Mouse (Mus musculus) bone marrow macrophage, adult 2 months (primary cell): ENCODE measurements around the gene Sec22c. TPM values are rescaled to one million over a fixed set of nuclear protein-coding genes. Genes with fewer than 3 reads are reported as not detected.
A peak's percentile ranks its signal among the peaks of the same experiment; 100 is the strongest.

Experiments used
- H3K27ac ChIP-seq: 2 replicates; pipeline ENCODE4 v1.5.1; 2012; ENCODE audit warnings: low read depth, low read length; ENCODE audit not compliant: insufficient read depth
- H3K4me1 ChIP-seq: 2 replicates; pipeline ENCODE4 v1.6.1; 2012; ENCODE audit warnings: low read length; ENCODE audit not compliant: control insufficient read depth, insufficient read depth
- H3K4me3 ChIP-seq: 2 replicates; pipeline ENCODE4 v1.5.1; 2012; ENCODE audit warnings: mild to moderate bottlenecking, low read length, moderate library complexity; ENCODE audit not compliant: insufficient read depth
- CTCF ChIP-seq: IDR thresholded peaks from 2 replicates; pipeline ENCODE4 v1.5.1; 2012; ENCODE audit warnings: low read depth, mild to moderate bottlenecking, low read length, moderate library complexity
- POLR2A ChIP-seq: IDR thresholded peaks from 2 replicates; pipeline ENCODE4 v1.6.1; 2012; ENCODE audit warnings: mild to moderate bottlenecking, low read depth, low read length, borderline replicate concordance
- polyA plus RNA-seq: library from polyadenylated mRNA; stranded (reverse); fragments of >200 nt; gene quantifications from 2 replicates; pipeline ENCODE4 v1.2.4, GENCODE M21; 2012; ENCODE audit not compliant: missing spikeins, insufficient read depth, insufficient read length

The Sec22c gene
- polyA plus RNA-seq, 1 experiment: 14.2 TPM

DNA sequence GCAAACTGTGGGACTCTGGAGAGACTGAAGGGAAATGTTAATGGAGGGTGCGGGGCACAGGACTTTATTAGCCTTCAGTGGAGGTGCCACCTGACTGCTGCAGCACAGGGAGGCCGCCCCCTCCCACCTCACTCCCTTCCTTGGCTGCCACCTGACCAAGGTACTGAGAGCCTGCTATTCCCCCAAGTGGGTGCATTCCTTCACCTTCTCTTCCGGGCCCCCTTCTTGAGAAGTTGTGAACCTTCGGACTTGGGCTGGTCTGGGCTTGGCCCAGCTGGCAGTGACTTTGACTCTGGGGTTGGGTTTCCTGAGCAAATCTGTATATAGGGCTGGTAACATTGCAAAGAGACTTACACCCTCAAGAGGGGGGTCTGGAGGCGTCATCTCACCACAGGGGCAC is 49.0 kb downstream of the Sec22c start:
- Histone ChIP-seq H3K27ac (no peak overlapping the region), H3K4me1 (no peaks in the 10 kb centered on the region), H3K4me3 (no peak overlapping the region)
- TF ChIP-seq CTCF: no peak
- TF ChIP-seq POLR2A: no peak

DNA sequence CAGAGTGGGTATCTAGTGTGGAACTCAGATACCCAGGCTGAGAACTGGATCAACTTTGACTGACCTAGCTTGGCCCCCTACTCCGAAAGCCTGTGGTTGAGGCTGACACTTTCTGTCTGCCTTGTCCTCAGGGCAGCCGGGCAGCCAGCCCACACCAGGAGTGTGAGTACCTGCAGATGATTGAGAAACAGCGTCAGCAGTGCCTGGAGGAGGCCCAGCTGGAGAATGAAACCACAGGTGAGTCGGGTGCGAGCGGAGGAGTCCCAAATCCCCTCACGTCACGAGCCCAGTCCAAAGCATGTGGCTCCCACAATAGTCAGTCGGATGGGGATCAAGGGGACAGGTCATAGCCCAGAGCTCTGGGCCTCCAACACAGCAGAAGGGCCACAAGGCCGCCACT is 51.6 kb downstream of the Sec22c start:
- TF ChIP-seq POLR2A (no peak), CTCF (no peak)
- no peak overlapping the region for H3K4me3 ChIP-seq
- no peak overlapping the region for H3K27ac ChIP-seq
- no peaks in the 10 kb centered on the region for H3K4me1 ChIP-seq

DNA sequence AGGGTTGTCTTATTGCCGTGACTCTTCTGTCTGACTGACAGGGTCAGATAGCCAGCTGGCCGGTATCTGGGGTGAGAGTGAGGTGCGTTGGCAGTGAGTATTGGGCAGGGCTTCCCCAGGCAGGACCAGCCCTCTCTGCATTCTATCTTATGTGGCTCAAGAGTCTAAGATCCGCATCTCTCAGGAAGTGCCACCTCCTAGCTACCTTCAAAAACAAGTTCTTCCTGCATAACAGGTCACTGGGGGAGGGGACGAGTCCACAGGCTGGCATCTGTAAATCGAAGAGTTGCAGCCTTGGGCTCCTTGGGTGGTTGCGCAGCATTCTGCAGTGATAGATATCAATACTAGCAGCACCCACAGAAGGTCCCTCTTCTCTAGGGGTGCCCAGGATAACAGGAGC is 58.3 kb downstream of the Sec22c start:
- no peak overlapping the region for H3K4me3 ChIP-seq
- TF ChIP-seq POLR2A (no peak), CTCF (no peak)
- H3K4me1 ChIP-seq: no peaks in the 10 kb centered on the region
- no peak overlapping the region for H3K27ac ChIP-seq

DNA sequence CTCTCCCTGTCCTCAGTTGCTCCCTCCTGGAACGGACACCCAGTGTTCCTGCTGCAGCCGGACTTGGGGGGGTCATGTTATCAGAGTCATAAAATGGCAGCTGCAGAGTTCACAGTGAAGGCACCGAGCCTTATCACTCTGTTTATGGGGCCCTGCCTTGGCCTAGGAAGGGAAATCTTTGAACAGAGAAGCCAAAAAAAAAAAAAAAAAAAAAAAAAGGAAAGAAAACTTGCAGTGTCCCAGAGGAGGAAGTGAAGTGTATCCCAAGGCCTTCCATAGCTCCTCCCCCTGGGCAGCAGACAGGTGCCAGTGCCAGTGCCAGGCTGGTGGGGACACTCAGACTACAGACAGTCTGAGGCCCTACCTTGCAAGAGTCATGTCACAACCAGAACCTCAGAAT is 60.4 kb downstream of the Sec22c start:
- Histone ChIP-seq H3K27ac (no peak overlapping the region), H3K4me3 (no peak overlapping the region), H3K4me1 (peaks cover 6% of the 10 kb centered on the region; the same call in 1 of the 2 replicates)
- TF ChIP-seq POLR2A (no peak), CTCF (no peak)

DNA sequence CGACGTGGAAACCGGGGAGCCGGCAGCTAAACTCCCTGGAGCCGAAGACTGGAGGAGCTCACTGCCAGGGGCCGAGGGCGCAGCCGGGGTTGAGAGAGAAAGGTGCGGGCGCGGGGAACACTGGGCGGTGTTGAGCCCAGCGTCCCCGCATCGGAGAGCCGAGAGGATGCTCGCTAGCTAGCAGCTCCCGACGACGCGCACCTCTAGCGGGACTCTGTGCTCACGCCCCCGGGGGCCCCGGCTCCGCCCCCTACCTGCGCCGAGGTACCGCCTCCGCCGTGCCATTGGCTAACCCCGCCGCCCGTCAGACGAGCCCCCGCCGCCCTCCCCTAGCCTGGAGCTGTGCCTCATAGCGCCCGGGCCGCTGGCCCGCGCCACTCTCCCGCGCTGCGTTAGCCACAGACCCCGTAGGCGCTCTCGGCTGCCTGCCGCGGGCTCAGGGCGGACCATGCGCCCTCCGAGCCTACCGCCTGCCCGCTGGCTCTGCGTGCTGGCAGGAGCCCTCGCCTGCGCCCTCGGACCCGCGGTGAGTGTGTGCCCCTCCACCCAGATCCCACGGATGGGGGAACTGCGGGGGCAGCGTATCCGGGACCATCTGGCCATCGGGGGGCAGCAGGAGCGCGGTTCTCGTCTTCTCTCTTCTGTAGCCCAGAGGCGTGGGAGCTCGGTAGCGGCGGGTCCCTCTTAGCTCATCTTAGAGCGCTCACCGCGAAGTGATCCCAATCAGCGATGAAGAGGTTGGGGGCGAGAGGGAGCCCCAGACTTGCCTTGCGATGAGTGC is 62.7 kb downstream of the Sec22c start, which contains the start of gene Vipr1:
Gene Vipr1, plus strand, starts transcription at position 316 of the 781 bp plus-strand sequence.
- TF ChIP-seq POLR2A (no peak), CTCF (no peak)
- H3K4me1 ChIP-seq: peaks cover 11% of the 10 kb centered on the region
- H3K4me3 ChIP-seq: peak within 1 kb of the TSS; percentile 54
- no peak within 1 kb of the TSS for H3K27ac ChIP-seq

DNA sequence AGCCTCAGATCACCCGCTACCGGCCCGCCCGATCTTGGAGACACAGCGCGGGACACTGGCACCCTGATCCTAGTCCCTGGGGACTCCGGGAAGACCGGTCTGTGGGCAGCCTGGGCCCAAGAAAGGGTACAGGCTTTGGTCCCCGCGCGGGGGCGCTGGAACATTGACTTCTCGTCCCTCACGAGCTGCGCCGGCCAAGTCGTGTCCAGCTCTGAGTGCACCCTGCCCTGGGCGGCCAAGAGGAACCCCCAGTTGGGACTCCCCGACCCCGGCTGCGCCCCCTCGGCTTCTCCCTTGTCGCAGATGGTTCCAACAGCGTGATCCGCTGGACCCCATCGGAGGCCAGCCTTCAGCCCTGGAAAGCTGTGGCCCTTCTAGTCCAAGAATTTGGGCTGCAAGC is 63.3 kb downstream of the Sec22c start, which contains the start of gene Lyzl4:
Gene Lyzl4, minus strand, starts transcription at position 96 of the 400 bp plus-strand sequence.
- peaks cover 16% of the 10 kb centered on the region for H3K4me1 ChIP-seq
- peak within 1 kb of the TSS; percentile 54 for H3K4me3 ChIP-seq
- peak; percentile 57; the same call in 1 of the 2 replicates for TF ChIP-seq CTCF
- no peak for TF ChIP-seq POLR2A
- H3K27ac ChIP-seq: no peak within 1 kb of the TSS

DNA sequence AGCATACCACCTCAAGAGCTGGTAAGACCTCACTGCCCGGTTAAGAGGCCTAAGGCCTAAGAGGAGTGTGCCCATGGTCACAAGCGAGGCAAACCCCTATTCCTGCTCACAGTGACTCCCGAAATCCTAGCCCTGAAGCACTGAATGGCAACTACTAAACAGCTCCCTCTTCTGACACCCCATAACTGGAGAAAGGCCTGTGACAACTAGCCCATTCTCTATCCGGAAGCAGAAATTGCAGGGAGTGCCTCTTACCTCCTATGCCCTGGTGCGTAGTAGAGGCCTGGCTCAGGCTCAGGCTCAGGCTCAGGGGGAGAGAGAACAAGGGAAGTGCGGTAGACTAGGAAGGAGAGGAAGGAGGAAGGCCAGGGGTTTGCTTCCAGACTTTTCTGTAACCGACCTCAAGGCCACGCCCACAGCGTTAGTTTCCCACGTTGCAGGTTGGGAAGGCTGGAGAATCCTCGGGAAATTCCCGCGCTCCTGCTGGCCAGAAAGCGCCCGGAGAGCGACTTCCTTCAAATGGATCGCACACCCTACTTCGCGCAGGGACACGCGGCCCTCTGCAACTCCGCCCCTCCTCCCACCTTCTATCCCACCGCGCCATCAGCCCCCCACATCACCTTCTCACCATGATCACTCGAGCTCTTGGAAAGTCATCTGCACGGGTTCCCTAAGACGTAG is 63.9 kb downstream of the Sec22c start:
- no peak overlapping the region for H3K27ac ChIP-seq
- H3K4me3 ChIP-seq: peak overlapping the region; percentile 45
- peaks cover 21% of the 10 kb centered on the region for H3K4me1 ChIP-seq
- TF ChIP-seq CTCF (no peak), POLR2A (no peak)

DNA sequence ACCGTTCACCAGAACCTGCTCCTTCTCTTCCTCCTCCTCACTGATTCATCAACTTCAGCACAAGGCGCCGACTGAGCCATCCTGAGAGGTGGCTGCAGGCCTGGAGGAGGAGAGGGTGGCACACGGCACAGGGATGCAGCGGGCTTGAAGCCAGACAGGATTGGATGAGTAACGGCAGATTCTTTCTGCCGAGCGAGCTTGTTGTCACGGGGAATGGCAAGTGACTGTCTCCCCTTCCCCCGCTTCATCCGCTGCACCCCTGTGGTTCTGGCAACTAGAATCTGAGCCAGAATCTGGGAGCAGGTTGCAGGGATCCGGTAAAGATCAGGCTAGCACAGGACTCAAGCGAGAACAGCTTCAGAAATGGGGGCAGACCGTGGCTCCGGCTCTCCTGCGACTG is 65.5 kb downstream of the Sec22c start:
- no peak for TF ChIP-seq CTCF
- no peak for TF ChIP-seq POLR2A
- no peak overlapping the region for H3K4me3 ChIP-seq
- peaks cover 32% of the 10 kb centered on the region for H3K4me1 ChIP-seq
- no peak overlapping the region for H3K27ac ChIP-seq

DNA sequence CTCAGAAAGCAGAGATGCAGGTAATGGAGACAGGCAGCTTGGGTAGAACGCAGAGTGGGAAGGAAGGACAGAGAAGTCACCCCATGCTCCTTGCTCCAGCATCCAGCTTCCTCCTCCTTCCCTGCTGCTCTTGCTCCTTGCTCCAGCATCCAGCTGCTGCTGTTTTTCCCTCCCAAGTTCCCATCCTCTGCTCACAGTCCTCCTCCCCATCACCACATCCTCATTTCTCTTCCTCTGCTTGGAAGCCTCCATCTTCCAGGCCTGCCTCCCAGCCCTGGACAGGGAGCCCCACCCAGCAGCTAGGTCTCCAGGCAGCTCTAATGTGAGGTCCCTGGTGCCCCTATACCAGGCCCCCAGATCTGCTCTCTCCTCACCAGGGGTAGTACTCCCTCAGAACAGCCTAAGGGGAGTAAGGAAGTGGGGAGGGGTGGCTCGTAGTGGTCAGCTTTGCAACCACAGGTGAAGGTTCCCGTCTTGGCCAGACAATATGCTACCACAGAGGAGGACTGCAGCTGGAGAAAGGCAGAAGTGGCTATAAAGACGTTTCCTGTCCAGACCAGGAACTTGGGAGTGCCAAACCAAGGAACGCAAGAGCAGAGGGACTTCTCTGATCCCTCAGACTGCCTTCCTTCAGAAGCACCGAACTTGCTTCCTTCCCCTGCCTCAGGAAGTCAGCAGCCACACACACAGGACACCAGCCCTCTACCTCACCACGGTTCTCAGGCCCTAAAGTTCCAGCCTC is 69.3 kb downstream of the Sec22c start:
- Histone ChIP-seq H3K4me3 (no peak overlapping the region), H3K27ac (peak overlapping the region; percentile 81), H3K4me1 (peaks cover 60% of the 10 kb centered on the region)
- TF ChIP-seq CTCF: no peak
- TF ChIP-seq POLR2A: no peak

DNA sequence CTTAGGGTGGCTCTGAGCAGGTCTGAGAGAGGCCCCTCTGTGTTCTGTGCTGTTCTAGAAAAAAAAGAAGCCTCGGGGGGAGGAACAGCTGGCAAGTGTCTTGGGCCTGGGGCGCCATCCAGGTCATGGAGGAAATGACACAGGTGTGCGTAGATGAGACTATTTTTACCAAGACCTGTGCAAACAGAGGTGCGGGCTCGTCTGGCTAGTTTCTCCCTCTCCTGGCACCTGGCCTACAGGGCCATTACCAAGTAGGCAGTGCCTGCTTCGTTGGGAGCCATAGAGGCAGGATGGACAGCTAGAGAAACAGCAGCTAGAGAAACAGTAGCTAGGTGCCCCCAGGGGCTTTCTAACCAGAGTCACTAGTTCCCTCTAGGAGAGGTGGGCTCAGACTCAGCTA is 72.0 kb downstream of the Sec22c start:
- TF ChIP-seq CTCF (no peak), POLR2A (no peak)
- H3K4me3 ChIP-seq: no peak overlapping the region
- H3K4me1 ChIP-seq: peaks cover 61% of the 10 kb centered on the region
- H3K27ac ChIP-seq: no peak overlapping the region

DNA sequence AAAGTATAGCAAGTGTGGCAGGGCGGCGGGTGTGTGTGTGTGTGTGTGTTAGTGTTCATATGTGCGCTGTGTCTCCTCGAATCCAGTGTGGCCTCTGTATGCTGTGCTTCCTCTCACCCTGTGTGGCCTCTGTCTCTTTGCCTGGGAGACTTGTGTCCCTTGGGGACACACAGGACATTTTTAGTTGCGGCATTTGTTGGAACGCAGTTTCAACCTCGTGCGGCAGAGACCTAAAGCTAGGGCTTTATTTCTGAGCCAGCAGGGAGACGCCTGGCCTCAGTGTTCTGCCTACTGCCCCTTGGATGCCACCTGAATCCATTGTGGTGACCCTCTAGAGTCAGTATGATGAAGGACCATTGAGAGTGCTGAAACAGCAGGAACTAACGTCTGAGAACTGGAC is 72.4 kb downstream of the Sec22c start:
- no peak overlapping the region for H3K4me3 ChIP-seq
- no peak overlapping the region for H3K27ac ChIP-seq
- TF ChIP-seq POLR2A (no peak), CTCF (no peak)
- peaks cover 61% of the 10 kb centered on the region for H3K4me1 ChIP-seq
